Mouse (Mus musculus): ENCODE measurements around the gene Pank2. TPM values are rescaled to one million over a fixed set of nuclear protein-coding genes. Genes with fewer than 3 reads are reported as not detected.

Gene Pank2
- polyA plus RNA-seq, 1 experiment: 27.4 TPM

DNA sequence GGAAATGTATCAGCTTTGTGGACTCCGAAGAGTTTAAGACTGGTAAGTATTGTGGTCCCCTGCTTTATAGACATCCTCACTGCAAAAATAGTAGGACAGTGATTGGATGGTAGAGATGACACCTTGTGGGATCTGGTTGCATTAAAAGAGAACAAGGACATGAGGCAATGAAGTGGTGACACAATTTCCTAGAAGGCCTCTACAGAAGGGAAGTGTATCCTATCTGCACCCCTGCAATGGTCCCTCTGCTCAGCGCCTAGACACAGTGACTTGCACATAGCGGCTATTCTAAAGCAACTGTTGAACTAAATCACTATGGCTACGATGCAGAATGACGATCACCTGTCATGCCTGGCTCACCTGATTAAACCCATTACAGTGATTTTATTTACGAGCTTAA lies 75.3 kb downstream of the Pank2 start:
- Histone ChIP-seq H3K4me3 (ENCODE audit: control insufficient read depth, insufficient read depth, low read length) (no peak overlapping the region), H3K27ac (ENCODE audit: control insufficient read depth, insufficient read depth, low read length) (no peak overlapping the region), H3K36me3 (ENCODE audit: control insufficient read depth, insufficient read depth, low read length) (no peaks in the 10 kb centered on the region), H3K4me1 (replicated peaks; ENCODE audit: control insufficient read depth, insufficient read depth, low read length) (no peaks in the 10 kb centered on the region), H3K27me3 (ENCODE audit: control insufficient read depth, insufficient read depth, low read length) (no peaks in the 10 kb centered on the region)
- WGBS: 93% methylated on average over 6 of the region's 6 CpGs
- no peak for DNase-seq
- TF ChIP-seq POLR2A (IDR thresholded peaks at IDR 0.05; ENCODE audit: control insufficient read depth, extremely low read depth, insufficient read depth, low read length, poor library complexity): no peak
- TF ChIP-seq CTCF (IDR thresholded peaks at IDR 0.05; ENCODE audit: borderline replicate concordance, control insufficient read depth, extremely low read depth, insufficient read depth, low read length, poor library complexity): no peak

DNA sequence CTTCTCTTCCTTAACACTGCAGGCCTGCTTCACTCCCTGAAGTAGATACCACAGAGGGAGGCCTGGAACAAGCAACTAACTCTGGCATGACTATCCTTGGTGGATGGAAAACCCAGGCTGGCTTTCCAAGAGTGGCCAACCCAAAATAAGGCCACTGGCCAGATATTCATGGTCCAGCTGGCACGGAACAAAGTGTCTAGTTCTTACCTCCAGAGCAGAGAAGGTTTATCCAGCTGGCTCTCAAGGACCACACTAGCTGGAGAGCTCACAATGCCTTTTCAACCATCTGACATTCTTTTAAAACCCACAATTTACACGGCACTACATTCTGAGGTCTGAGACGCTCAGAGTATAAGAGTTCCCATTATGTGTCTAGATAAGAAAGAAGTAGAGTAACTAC lies 82.2 kb downstream of the Pank2 start:
- Histone ChIP-seq H3K27ac (ENCODE audit: control insufficient read depth, insufficient read depth, low read length) (no peak overlapping the region), H3K36me3 (ENCODE audit: control insufficient read depth, insufficient read depth, low read length) (no peaks in the 10 kb centered on the region), H3K4me1 (replicated peaks; ENCODE audit: control insufficient read depth, insufficient read depth, low read length) (peaks cover 3% of the 10 kb centered on the region), H3K4me3 (ENCODE audit: control insufficient read depth, insufficient read depth, low read length) (no peak overlapping the region), H3K27me3 (ENCODE audit: control insufficient read depth, insufficient read depth, low read length) (no peaks in the 10 kb centered on the region)
- WGBS: 92% methylated on average over 3 of the region's 3 CpGs
- DNase-seq: no peak
- TF ChIP-seq CTCF (IDR thresholded peaks at IDR 0.05; ENCODE audit: borderline replicate concordance, control insufficient read depth, extremely low read depth, insufficient read depth, low read length, poor library complexity) (no peak), POLR2A (IDR thresholded peaks at IDR 0.05; ENCODE audit: control insufficient read depth, extremely low read depth, insufficient read depth, low read length, poor library complexity) (no peak)

DNA sequence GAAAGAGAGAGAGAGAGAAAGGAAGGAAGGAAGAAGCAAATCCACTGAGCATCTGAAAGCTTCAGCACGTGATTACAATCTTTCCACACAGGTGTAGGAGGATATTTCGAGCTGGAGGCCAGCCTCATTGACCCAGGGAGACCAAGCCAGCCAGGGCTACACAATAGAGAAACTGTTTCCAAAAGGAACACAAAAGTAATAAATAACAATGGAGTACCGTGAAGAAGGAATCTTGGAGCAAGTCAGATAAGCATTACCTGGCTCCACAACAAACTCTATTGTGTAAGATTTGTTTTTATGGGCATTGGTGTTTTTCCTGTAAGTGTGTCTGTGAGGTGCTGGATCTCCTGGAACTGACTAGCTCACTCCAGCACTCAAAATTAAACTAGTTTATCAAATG lies 83.3 kb downstream of the Pank2 start:
- DNase-seq: no peak
- no peak for TF ChIP-seq CTCF (IDR thresholded peaks at IDR 0.05; ENCODE audit: borderline replicate concordance, control insufficient read depth, extremely low read depth, insufficient read depth, low read length, poor library complexity)
- no peaks in the 10 kb centered on the region for H3K27me3 ChIP-seq (ENCODE audit: control insufficient read depth, insufficient read depth, low read length)
- no peak overlapping the region; the same call in 1 of the 2 replicates for H3K27ac ChIP-seq (ENCODE audit: control insufficient read depth, insufficient read depth, low read length)
- no peaks in the 10 kb centered on the region for H3K36me3 ChIP-seq (ENCODE audit: control insufficient read depth, insufficient read depth, low read length)
- no peak overlapping the region for H3K4me3 ChIP-seq (ENCODE audit: control insufficient read depth, insufficient read depth, low read length)
- peaks cover 3% of the 10 kb centered on the region for H3K4me1 ChIP-seq (replicated peaks; ENCODE audit: control insufficient read depth, insufficient read depth, low read length)
- 65% methylated on average over 3 of the region's 3 CpGs for WGBS

Other genes starting within 250 kb of the Pank2 start
- gene Gfra4, start 219.4 kb upstream of the Pank2 start, polyA plus RNA-seq (2012; rRNA removed): 12.7 and 14.3 TPM in 2 replicates
- gene Adam33, start 198.7 kb upstream of the Pank2 start, polyA plus RNA-seq (2012; rRNA removed): 4.2 and 7.7 TPM in 2 replicates
- gene Siglec1, start 175.7 kb upstream of the Pank2 start, polyA plus RNA-seq (2012; rRNA removed): 10.4 and 14.5 TPM in 2 replicates
- 3.1 and 3.5 TPM in 2 replicates for gene Hspa12b, start 135.2 kb upstream of the Pank2 start, polyA plus RNA-seq (2012; rRNA removed)
- not detected in 2 replicates for gene Gm11037, start 129.0 kb upstream of the Pank2 start, polyA plus RNA-seq (2012; rRNA removed)
- gene 1700037H04Rik, start 102.4 kb upstream of the Pank2 start, polyA plus RNA-seq (2012; rRNA removed): 108 and 135 TPM in 2 replicates
- gene Cenpb, start 82.4 kb upstream of the Pank2 start, polyA plus RNA-seq (2012; rRNA removed): 45.6 and 52.5 TPM in 2 replicates
- gene Cdc25b, start 75.5 kb upstream of the Pank2 start, polyA plus RNA-seq (2012; rRNA removed): 121 and 150 TPM in 2 replicates
- gene Spef1, start 75.2 kb upstream of the Pank2 start, polyA plus RNA-seq (2012; rRNA removed): 8.3 and 8.7 TPM in 2 replicates
- 45.7 and 52.7 TPM in 2 replicates for gene Ap5s1, start 55.4 kb upstream of the Pank2 start, polyA plus RNA-seq (2012; rRNA removed)
- gene Mavs, start 28.4 kb upstream of the Pank2 start, polyA plus RNA-seq (2012; rRNA removed): 53.0 and 59.8 TPM in 2 replicates
- gene Rnf24, start 90.4 kb downstream of the Pank2 start, polyA plus RNA-seq (2012; rRNA removed): 2.4 and 2.9 TPM in 2 replicates
- 49.1 and 53.6 TPM in 2 replicates for gene Smox, start 229.0 kb downstream of the Pank2 start, polyA plus RNA-seq (2012; rRNA removed)

Data from thymus, adult 2 months (tissue).